Mouse (Mus musculus): ENCODE measurements around the gene Olfr958.

Gene Olfr958

DNA sequence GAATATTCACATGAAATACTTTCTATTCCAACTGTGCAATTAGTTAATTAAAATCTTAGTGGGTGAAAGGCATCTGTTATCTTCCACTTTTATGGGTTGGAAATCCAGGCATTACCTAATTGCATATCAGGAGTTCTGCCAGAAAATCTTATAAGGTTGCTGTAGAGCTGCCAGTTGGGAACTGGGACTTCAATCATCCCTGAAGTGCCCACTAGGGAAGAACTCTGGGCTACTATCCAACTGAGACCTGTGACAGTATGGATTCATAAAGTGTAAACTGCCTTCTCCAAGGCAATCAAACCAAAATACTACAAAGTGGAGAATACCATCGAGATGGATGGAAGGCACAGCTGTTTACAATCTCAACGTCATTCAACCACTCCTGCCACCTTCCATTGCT is at the start of gene Olfr958:
Gene Olfr958, minus strand, starts transcription at position 109 of the 400 bp plus-strand sequence.
- DNase-seq (ENCODE audit: low read depth, low spot score): peak; percentile 35

DNA sequence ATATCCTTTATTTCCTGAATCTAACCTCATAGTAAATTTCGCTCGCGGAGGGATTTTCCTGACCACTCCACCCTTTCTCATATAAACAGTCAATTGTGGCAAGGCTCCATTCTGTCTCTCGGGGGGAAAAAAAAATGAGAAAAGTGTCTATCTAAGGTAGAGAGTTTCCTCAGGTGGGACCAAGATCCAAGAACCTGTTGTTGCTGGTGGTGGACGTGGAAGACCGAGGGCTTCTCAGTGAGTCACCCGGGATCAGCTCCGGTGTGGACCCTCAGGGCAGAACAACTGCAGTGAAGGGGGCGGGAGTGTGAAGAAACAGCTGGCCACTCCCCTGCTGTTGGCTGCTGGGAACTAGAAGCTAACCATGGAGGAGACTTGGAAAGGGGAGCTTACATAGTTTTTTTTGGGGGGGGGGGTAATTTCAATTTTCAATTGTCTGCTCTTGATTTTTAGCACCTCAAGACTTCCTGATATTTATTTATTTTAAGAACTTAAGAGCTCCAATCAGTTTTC is 49.5 kb upstream of the Olfr958 start:
- peak; percentile 10 for DNase-seq (ENCODE audit: low read depth, low spot score)

DNA sequence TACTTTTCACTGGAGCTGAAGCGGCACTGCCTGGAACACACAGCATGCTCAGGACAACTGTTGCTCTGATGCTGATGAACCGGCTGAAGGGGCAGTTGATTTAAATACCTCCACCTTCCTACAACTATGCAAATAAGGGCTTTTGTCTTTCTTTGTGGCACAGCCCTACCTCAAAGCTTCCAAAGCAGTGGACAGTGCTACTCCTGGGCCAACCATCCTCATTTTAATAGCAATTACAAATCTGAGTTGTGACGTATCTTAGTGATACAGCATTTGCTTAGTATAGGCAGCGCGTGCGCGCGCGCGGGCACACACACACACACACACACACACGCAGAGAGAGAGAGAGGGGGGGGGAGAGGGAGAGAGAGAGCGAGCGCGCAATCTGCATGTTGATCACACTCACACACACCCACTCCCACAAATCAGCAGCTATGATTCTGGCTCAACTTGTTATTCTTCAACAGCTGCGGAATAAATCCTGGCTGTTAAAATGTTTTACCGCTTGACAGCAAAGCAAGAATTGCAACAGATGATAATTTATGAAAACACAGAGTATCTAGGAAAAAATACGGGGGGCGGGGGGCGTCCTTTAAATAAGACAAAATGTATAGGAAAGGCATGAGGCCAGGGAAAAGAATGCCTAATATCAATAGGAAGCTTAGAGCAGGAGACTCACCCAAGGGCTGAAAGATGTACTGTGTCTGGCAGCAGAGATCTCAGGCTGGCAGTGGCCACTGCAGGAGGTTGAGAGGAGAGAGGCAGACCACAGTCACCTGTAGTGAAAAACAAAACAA is 48.9 kb upstream of the Olfr958 start:
- DNase-seq (ENCODE audit: low read depth, low spot score): peak; percentile 67

DNA sequence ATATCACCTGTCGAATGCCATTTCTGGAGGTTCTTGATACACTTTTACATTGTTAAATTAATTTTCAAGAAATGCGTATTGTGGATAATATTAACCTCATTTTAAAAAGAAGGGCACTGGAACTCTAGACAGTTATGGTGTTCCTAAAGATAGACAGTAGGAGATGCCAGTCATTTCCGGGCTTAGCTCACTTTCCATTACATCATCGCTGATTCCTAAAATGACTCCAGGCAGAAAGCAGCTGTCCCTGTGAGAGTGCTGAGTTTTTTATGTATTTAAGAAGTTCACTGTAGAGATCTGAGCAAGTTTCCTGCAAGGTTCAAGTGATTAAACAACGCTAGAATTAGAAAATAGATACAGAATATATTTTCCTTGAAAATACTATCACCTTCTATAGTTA is 23.2 kb upstream of the Olfr958 start:
- peak; percentile 7 for DNase-seq (ENCODE audit: low read depth, low spot score)

DNA sequence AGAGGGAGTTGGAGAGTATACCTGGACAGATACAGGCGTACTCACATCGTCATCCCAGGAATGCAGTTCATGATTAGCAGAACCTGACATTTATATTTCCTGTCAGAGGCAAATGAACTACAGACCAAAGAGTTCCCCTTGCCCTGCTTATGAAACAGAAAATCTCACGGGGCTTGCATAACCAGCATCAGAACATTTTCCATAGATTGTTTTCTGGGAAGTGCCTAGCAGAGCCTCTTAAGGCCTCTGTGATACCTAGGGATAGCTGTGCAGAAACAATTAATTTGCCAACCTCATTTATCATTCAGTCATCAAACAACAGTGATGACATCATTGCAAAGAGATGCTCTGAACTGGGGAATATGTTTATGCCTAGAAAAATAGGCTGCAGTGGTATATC is 21.6 kb upstream of the Olfr958 start, which contains the start of gene Olfr959:
Gene Olfr959, minus strand, starts transcription at position 101 of the 400 bp plus-strand sequence.
- DNase-seq (ENCODE audit: low read depth, low spot score): no peak

DNA sequence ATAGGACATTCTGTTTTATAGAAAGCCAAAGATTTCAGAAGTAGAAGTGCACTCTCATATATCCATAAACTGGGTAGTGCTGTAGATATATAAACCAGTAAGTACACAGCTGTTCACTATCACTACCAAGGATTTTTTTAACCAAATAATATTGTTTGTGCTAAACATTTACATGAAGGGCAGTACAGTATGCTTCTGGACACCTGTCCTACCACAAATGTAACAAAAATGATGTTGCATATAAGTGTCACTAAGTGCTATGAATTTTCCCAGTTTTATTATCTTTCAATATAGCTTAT is 4.4 kb upstream of the Olfr958 start:
- no peak for DNase-seq (ENCODE audit: low read depth, low spot score)

DNA sequence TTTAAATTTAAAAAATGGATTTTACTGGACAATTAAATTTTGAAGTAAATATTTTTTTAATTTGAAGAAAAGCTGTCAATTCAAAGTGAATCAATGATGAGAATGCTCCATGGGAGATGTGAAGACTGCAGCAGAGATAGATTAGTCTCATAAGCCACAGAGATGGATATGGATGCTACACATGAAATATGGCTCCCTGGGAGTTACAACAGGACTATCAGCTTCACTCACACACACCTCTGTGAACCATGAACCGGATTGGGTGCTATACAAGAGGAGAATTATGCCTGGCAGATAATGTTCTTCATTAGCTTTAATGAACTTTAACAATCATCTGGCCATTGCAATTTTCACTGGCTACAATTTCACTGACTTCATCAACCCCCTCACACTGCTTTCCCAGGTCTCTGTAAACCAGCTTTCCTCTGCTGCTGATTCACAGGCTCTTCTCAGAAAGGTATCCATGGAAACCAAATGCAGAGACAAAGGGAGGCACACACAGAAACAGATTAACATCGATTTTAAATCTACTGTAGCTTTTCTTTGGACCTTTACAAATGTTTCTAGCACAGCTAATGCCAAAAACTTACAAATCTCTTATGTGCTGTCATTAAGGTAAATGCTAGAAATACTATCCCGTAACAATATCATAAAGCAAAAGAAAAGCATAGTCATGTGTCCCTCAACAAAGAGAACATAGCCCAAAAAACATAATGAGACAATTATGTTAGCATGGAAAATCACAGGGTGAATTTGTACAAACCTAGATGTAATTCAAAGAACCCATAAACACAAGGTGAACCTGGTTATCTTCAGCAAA is 3.9 kb upstream of the Olfr958 start:
- peak; percentile 84 for DNase-seq (ENCODE audit: low read depth, low spot score)

DNA sequence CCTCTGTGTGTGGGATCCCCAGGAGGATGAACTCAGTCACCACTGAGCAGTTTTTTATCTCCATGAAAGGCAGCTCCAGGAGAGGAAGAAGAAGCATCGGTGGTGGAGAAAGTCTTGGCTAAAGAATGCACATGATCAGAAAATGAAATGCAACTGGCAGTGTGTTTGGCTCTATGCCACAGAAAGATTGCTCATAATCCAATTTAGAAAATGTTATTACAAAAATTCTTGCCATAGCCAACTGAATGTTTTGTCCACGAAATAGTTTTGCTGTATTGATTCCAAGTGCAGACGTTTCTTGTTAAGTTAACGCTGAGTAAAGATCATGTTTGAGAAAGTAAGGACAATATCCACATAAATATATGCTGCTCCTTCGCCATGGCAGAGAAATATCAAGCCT is 3.0 kb downstream of the Olfr958 start:
- peak; percentile 37 for DNase-seq (ENCODE audit: low read depth, low spot score)

DNA sequence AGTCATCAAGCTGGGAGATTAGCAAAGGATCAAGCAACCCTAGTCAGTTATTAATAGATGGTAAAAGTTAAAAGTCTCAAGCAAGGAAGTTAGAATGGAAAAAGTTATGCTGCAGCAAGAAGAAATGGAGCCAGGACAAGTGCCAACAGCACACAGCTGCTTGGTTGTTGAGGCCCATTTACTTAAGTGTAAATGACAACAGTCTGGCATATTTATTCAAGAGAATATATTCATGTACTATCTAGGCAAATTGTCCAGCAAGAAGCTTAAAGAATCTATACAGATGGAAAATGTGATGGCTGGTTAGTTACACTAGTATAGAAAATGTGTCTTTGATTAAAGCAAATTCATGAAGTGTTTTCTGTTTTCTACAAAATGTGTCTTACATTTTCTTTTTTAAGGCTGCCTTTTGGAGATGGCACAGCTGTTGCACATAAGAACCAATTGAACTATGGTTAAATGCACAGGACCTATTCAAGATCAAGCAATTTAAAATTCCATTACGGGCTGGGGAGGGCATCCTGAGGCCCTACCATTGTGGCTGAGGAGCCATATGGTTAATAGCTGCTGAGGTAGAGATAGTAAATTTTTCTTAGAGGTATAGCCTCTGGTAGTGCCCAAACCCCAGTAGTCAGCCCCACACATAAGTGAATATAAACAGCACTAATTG is 30.1 kb downstream of the Olfr958 start:
- peak; percentile 12 for DNase-seq (ENCODE audit: low read depth, low spot score)

DNA sequence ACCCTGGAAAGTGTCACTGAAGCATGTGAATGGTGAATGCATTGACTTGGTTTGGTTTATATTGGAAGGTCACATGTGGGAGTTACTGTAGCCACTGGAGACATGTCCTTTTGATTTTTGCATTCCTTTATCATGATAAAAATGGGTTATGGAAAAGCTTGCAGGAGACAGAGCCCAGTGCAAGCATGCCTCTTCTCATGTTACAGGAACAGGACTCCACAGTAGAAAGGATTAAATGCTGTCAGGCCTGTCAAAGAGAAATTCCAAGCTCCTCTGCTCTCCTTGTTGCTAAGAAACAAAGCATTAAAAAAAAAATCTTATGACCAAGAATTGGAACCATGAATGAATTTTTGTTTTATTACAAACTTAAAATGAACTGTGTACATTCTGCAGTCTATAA is 35.3 kb downstream of the Olfr958 start:
- no peak for DNase-seq (ENCODE audit: low read depth, low spot score)

DNA sequence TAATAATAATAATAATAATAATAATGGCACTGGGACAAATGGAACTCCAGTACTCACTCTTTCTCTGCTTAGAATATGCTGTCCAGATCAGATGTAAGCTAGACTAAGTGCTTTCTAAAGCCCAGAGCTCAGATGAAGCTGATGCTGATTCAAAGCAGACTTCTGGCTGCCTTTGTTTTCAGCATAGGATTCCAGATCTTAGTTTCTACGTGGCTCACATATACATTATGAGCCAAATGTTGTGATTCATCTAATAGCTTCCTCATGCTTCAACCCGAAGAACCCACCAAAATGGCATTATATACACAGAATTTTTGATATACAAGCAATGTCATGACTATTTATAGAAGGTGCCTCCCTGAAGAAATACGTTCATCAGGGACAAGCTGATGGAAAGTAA is 38.3 kb downstream of the Olfr958 start, which contains the start of gene Olfr957:
Gene Olfr957, minus strand, starts transcription at position 279 of the 400 bp plus-strand sequence.
- DNase-seq (ENCODE audit: low read depth, low spot score): no peak

DNA sequence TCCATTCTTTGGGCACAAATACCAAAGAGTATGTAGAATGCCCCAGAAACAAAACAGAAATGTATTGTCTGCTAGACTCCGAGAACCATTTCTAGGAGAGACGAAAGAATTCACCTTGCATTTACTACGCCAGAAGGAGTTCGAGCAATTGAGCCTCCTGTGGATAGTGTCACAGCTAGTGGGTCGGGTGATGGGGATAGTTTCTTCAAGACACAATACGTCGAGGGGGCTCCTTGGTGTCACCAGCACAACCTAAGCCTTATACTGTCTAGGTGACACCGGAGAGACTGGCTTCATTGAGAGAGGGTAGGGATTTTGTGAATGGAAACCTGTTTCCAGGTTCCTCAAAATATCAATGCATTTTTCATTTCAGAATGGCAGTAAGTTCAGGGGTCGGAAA is 44.4 kb downstream of the Olfr958 start:
- DNase-seq (ENCODE audit: low read depth, low spot score): no peak

DNA sequence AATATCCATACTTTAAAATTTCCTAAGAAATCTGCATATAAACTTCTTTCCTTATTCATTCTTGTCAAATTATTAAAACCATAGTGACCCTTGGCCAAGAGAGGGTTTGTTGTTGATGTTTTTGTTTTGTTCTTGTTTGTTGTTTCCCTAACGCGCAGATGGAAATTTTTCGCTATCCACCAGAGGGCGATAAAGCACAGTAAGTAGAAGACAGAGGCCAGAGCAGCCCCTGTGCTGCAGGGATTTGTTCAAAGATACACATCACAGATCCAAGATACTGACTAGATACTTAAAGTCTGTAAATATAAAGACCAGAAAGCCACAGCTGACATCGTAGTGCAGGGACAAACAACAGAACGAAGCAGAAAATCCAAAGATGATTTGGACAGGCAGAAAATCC is 44.9 kb downstream of the Olfr958 start:
- DNase-seq (ENCODE audit: low read depth, low spot score): peak; percentile 73
